ENCODE assay signal across 7 mouse cellular contexts in the genomic region with DNA sequence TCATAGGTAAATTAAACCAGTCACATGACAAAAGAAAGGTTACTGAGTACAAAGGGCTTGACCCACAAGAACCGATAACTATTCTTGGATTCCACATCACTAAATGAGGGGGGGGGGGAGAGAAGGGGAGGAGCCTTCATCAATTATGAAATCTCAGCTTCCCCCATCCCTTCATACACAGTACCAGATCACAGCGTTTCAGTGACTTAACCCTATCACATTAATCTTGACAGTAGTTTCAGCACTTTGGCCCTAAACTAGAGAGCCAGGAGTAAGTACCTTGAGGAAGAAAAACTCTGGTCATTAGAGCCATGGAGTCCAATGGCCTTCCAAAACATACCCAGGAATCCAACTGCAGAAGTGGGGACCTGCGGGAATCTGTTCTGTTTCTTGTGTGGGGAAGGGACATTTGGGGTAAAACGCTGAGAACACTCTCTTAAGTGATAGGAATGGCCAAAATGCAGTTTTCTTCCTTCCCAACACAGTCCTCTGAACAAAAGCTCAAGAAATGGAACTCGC. TPM values are rescaled to one million over a fixed set of nuclear protein-coding genes. Genes with fewer than 3 reads are reported as not detected.
DNase-seq lines count a peak whose midpoint lies in the region; ATAC-seq lines count a peak whose summit lies in the region.

No protein-coding gene starts in this region.

- ATAC-seq in megakaryocyte, adult 5-6 weeks (ENCODE audit: poor library complexity, severe bottlenecking), result no peak
- peak; percentile 45 for ATAC-seq in erythroblast, adult 5-6 weeks (replicated peaks; ENCODE audit: low FRiP score, poor library complexity, severe bottlenecking)
- ATAC-seq in limb, embryonic 13.5 days (ENCODE audit: low FRiP score, low read depth), result peak; percentile 37; the same call in 1 of the 2 replicates
- peak; percentile 41; the same call in 1 of the 2 replicates for ATAC-seq in stomach, embryonic 15.5 days (ENCODE audit: insufficient read depth, low FRiP score, low read depth)

- peaks cover 25% of the 10 kb centered on the region for H3K36me3 ChIP-seq in megakaryocyte, embryonic 14.5 days (replicated peaks; ENCODE audit: low read length)
- H3K36me3 ChIP-seq in limb, embryonic 13.5 days, result peaks cover 32% of the 10 kb centered on the region
- H3K36me3 ChIP-seq in stomach, embryonic 15.5 days, result peaks cover 4% of the 10 kb centered on the region; the same call in 1 of the 2 replicates

- peak overlapping the region; percentile 92 for H3K9ac ChIP-seq in limb, embryonic 13.5 days
- peak overlapping the region; percentile 92 for H3K9ac ChIP-seq in stomach, embryonic 15.5 days

- peak overlapping the region; percentile 94 for H3K27ac ChIP-seq in limb, embryonic 13.5 days
- H3K27ac ChIP-seq in stomach, embryonic 15.5 days, result peak overlapping the region; percentile 91

- peaks cover 33% of the 10 kb centered on the region for H3K4me1 ChIP-seq in megakaryocyte, embryonic 14.5 days
- H3K4me1 ChIP-seq in limb, embryonic 13.5 days, result peaks cover 11% of the 10 kb centered on the region; the same call in 1 of the 2 replicates
- peaks cover 2% of the 10 kb centered on the region; the same call in 1 of the 2 replicates for H3K4me1 ChIP-seq in stomach, embryonic 15.5 days

- DNase-seq in urinary bladder, adult 18-20 months (ENCODE audit: low spot score in 2 of 2), result no peak
- no peak for DNase-seq in frontal cortex, postnatal 25 days (ENCODE audit: low spot score in 2 of 2)

- H3K27me3 ChIP-seq in megakaryocyte, embryonic 14.5 days (replicated peaks), result no peaks in the 10 kb centered on the region
- no peaks in the 10 kb centered on the region for H3K27me3 ChIP-seq in limb, embryonic 13.5 days
- H3K27me3 ChIP-seq in stomach, embryonic 15.5 days (replicated peaks), result no peaks in the 10 kb centered on the region

- H3K9me3 ChIP-seq in megakaryocyte, embryonic 14.5 days, result no peaks in the 10 kb centered on the region
- no peaks in the 10 kb centered on the region for H3K9me3 ChIP-seq in limb, embryonic 13.5 days
- H3K9me3 ChIP-seq in stomach, embryonic 15.5 days, result no peaks in the 10 kb centered on the region

- peak overlapping the region; percentile 95 for H3K4me3 ChIP-seq in megakaryocyte, embryonic 14.5 days (replicated peaks)
- H3K4me3 ChIP-seq in limb, embryonic 13.5 days, result peak overlapping the region; percentile 68
- H3K4me3 ChIP-seq in stomach, embryonic 15.5 days (replicated peaks), result peak overlapping the region; percentile 73

- 7% methylated on average over 5 of the region's 5 CpGs for WGBS in limb, embryonic 13.5 days
- 2% methylated on average over 5 of the region's 5 CpGs for WGBS in stomach, embryonic 15.5 days

- H3K4me2 ChIP-seq in limb, embryonic 13.5 days (replicated peaks), result peak overlapping the region; percentile 73
- H3K4me2 ChIP-seq in stomach, embryonic 15.5 days, result peak overlapping the region; percentile 62

RNA-seq across cellular contexts. Expression of a gene that starts 0.6 kb away (rescaled TPM):
- 0.68 and 2.3 TPM in 2 replicates for polyA plus RNA-seq in megakaryocyte, embryonic 14.5 days (2012; ENCODE audit: insufficient read depth, low replicate concordance)
- 7.0 and 8.8 TPM in 2 replicates for total RNA-seq in megakaryocyte, adult 5-6 weeks (2015)
- total RNA-seq in megakaryocyte, adult 5-6 weeks (2017), result 12.8 and 18.9 TPM in 2 replicates
- total RNA-seq in erythroblast, adult 5-6 weeks (2015; ENCODE audit: low replicate concordance), result 2.7 and 3.8 TPM in 2 replicates
- total RNA-seq in erythroblast, adult 5-6 weeks (2017; ENCODE audit: low replicate concordance), result 2.6 and 7.4 TPM in 2 replicates
- 53.8 and 53.9 TPM in 2 replicates for polyA plus RNA-seq in limb, embryonic 13.5 days (2015; fragmentation: Nextera tagmentation; extraction: Ambion mirVana)
- polyA plus RNA-seq in stomach, embryonic 15.5 days (2015; fragmentation: Nextera tagmentation; extraction: Ambion mirVana), result 29.2 and 33.5 TPM in 2 replicates

RNA-seq across cellular contexts. Expression of a gene that starts 47.4 kb away (rescaled TPM):
- not detected in 2 replicates for polyA plus RNA-seq in megakaryocyte, embryonic 14.5 days (2012; ENCODE audit: insufficient read depth, low replicate concordance)
- total RNA-seq in megakaryocyte, adult 5-6 weeks (2015), result not detected in 2 replicates
- total RNA-seq in megakaryocyte, adult 5-6 weeks (2017), result not detected in 2 replicates
- not detected in 2 replicates for total RNA-seq in erythroblast, adult 5-6 weeks (2015; ENCODE audit: low replicate concordance)
- not detected in 2 replicates for total RNA-seq in erythroblast, adult 5-6 weeks (2017; ENCODE audit: low replicate concordance)
- polyA plus RNA-seq in limb, embryonic 13.5 days (2015; fragmentation: Nextera tagmentation; extraction: Ambion mirVana), result not detected in 2 replicates
- polyA plus RNA-seq in stomach, embryonic 15.5 days (2015; fragmentation: Nextera tagmentation; extraction: Ambion mirVana), result 0.28 TPM in 1 of 2 replicates, not detected in the other
